Mouse (Mus musculus): ENCODE measurements around the gene Tns1. TPM values are rescaled to one million over a fixed set of nuclear protein-coding genes. Genes with fewer than 3 reads are reported as not detected.

The Tns1 gene
- polyA plus RNA-seq, 1 experiment, result 6.5 TPM

DNA sequence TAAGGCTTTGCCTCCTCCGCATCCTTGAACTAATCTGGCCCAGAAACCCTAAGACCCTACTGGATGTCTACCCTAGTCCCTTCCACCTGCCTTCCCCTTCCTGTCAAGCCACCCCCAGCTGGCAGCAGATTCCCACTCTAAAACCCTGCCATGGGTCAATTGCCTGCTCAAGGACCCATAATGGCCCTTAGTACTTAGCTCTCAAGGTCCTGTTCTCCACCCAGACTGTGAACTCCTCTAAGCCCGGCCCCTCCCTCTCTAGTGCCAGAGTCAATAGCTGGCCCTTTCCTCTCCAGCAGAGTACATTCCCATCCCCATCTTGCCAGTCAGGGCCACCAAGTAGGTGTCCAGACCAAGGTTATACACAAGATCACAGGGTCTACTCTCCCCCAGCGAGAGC lies 115.3 kb downstream of the Tns1 start:
- no peaks in the 10 kb centered on the region for H3K9me3 ChIP-seq (replicated peaks; ENCODE audit: control insufficient read depth, insufficient read depth, low read length, poor library complexity, severe bottlenecking)
- H3K9ac ChIP-seq (ENCODE audit: low read depth, poor library complexity, severe bottlenecking), result no peak overlapping the region
- no peaks in the 10 kb centered on the region for H3K36me3 ChIP-seq (ENCODE audit: control insufficient read depth, insufficient read depth, low read length, poor library complexity, severe bottlenecking)
- H3K4me3 ChIP-seq (ENCODE audit: low read depth, low read length), result no peak overlapping the region
- no peaks in the 10 kb centered on the region for H3K27me3 ChIP-seq (ENCODE audit: control insufficient read depth, insufficient read depth, low read length, poor library complexity, severe bottlenecking)
- H3K27ac ChIP-seq (ENCODE audit: insufficient read depth, low read length), result no peak overlapping the region
- no peaks in the 10 kb centered on the region for H3K4me1 ChIP-seq (ENCODE audit: control insufficient read depth, insufficient read depth, low read length)
- no peak for TF ChIP-seq POLR2A (IDR thresholded peaks at IDR 0.05; ENCODE audit: insufficient read depth, low read length)
- no peak for TF ChIP-seq CTCF (IDR thresholded peaks at IDR 0.05; ENCODE audit: low read depth, low read length)
- TF ChIP-seq EP300 (IDR thresholded peaks at IDR 0.05; ENCODE audit: insufficient read depth, low read depth, low read length), result no peak

DNA sequence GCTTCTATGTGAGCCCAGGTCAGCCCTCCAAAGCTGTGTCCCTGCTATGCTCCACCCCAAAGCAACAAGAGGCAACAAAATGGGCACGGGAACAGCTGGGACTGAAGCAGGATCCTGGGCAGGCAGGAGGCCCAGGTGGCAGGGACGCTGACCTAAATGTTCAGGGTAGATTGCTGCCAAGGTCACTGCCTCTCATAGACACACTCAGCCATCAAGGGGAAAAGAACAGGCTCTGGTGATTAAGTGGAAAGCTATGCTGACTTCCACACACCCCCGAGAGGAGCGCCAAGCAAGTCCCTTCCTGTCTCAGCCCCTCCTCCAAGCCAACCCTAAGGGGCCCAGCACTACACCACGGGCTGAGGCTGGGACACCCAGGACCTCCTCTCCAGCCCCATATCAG lies 115.8 kb downstream of the Tns1 start:
- no peaks in the 10 kb centered on the region for H3K36me3 ChIP-seq (ENCODE audit: control insufficient read depth, insufficient read depth, low read length, poor library complexity, severe bottlenecking)
- TF ChIP-seq CTCF (IDR thresholded peaks at IDR 0.05; ENCODE audit: low read depth, low read length) (no peak), POLR2A (IDR thresholded peaks at IDR 0.05; ENCODE audit: insufficient read depth, low read length) (no peak), EP300 (IDR thresholded peaks at IDR 0.05; ENCODE audit: insufficient read depth, low read depth, low read length) (no peak)
- no peaks in the 10 kb centered on the region for H3K27me3 ChIP-seq (ENCODE audit: control insufficient read depth, insufficient read depth, low read length, poor library complexity, severe bottlenecking)
- H3K9me3 ChIP-seq (replicated peaks; ENCODE audit: control insufficient read depth, insufficient read depth, low read length, poor library complexity, severe bottlenecking), result no peaks in the 10 kb centered on the region
- no peaks in the 10 kb centered on the region for H3K4me1 ChIP-seq (ENCODE audit: control insufficient read depth, insufficient read depth, low read length)
- H3K4me3 ChIP-seq (ENCODE audit: low read depth, low read length), result no peak overlapping the region
- H3K9ac ChIP-seq (ENCODE audit: low read depth, poor library complexity, severe bottlenecking), result no peak overlapping the region
- no peak overlapping the region for H3K27ac ChIP-seq (ENCODE audit: insufficient read depth, low read length)

DNA sequence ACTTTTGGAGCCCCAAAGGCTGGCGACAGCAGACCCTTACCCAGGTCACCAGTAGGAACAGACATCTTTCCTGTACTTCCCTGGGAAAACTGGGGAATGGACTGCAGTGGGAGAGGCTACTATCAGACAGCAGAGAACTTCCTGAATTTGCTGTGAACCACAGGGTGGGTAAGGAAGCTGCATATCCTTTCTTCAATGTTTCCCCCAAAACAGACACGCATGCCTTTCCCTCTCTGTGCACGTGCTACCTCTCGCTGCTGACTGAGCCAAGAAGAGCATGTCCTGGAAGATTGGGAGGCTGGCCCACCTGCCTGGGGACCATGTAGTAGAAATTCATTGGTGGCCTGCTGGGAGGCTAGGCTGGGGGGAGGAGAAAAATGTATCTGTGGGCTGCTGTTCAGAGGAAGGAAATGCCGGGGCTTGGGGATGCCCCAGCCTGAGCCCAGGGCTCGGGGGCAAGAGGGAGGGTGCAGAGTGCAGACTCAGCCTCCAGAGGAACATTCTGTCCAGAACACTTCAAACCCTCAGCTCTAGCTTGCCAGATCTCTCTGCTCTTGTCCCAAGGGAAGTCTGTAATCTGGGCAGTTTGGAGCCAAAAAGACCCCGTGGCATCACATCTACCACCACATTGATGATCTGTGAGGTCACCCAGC lies 116.7 kb downstream of the Tns1 start:
- no peaks in the 10 kb centered on the region for H3K9me3 ChIP-seq (replicated peaks; ENCODE audit: control insufficient read depth, insufficient read depth, low read length, poor library complexity, severe bottlenecking)
- no peaks in the 10 kb centered on the region for H3K27me3 ChIP-seq (ENCODE audit: control insufficient read depth, insufficient read depth, low read length, poor library complexity, severe bottlenecking)
- no peaks in the 10 kb centered on the region for H3K4me1 ChIP-seq (ENCODE audit: control insufficient read depth, insufficient read depth, low read length)
- no peak overlapping the region for H3K9ac ChIP-seq (ENCODE audit: low read depth, poor library complexity, severe bottlenecking)
- H3K27ac ChIP-seq (ENCODE audit: insufficient read depth, low read length), result no peak overlapping the region
- no peaks in the 10 kb centered on the region for H3K36me3 ChIP-seq (ENCODE audit: control insufficient read depth, insufficient read depth, low read length, poor library complexity, severe bottlenecking)
- no peak overlapping the region for H3K4me3 ChIP-seq (ENCODE audit: low read depth, low read length)
- TF ChIP-seq POLR2A (IDR thresholded peaks at IDR 0.05; ENCODE audit: insufficient read depth, low read length) (no peak), CTCF (IDR thresholded peaks at IDR 0.05; ENCODE audit: low read depth, low read length) (no peak), EP300 (IDR thresholded peaks at IDR 0.05; ENCODE audit: insufficient read depth, low read depth, low read length) (no peak)

DNA sequence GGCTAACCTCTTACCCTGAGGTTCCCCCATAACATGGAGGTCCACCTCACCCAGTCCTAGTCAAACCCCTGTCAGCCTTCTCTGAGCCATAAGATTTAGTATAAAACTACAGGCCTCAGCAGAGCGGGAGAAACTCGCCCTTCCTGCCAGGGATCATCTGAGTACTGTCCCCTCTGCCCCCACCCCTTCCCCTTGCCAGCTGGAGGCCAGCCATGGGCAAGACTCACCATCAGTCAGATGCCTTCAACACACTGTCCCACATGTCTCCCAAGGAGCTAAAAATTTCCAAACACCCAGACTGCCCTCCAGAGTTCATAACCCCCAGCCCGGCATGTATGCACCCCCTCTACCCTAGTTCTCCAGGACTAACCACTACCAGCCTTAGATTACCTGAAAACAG lies 119.2 kb downstream of the Tns1 start:
- Histone ChIP-seq H3K9me3 (replicated peaks; ENCODE audit: control insufficient read depth, insufficient read depth, low read length, poor library complexity, severe bottlenecking) (no peaks in the 10 kb centered on the region), H3K27ac (ENCODE audit: insufficient read depth, low read length) (no peak overlapping the region), H3K36me3 (ENCODE audit: control insufficient read depth, insufficient read depth, low read length, poor library complexity, severe bottlenecking) (no peaks in the 10 kb centered on the region), H3K9ac (ENCODE audit: low read depth, poor library complexity, severe bottlenecking) (no peak overlapping the region), H3K4me1 (ENCODE audit: control insufficient read depth, insufficient read depth, low read length) (no peaks in the 10 kb centered on the region), H3K4me3 (ENCODE audit: low read depth, low read length) (no peak overlapping the region), H3K27me3 (ENCODE audit: control insufficient read depth, insufficient read depth, low read length, poor library complexity, severe bottlenecking) (no peaks in the 10 kb centered on the region)
- TF ChIP-seq EP300 (IDR thresholded peaks at IDR 0.05; ENCODE audit: insufficient read depth, low read depth, low read length), result no peak
- no peak for TF ChIP-seq CTCF (IDR thresholded peaks at IDR 0.05; ENCODE audit: low read depth, low read length)
- no peak for TF ChIP-seq POLR2A (IDR thresholded peaks at IDR 0.05; ENCODE audit: insufficient read depth, low read length)

DNA sequence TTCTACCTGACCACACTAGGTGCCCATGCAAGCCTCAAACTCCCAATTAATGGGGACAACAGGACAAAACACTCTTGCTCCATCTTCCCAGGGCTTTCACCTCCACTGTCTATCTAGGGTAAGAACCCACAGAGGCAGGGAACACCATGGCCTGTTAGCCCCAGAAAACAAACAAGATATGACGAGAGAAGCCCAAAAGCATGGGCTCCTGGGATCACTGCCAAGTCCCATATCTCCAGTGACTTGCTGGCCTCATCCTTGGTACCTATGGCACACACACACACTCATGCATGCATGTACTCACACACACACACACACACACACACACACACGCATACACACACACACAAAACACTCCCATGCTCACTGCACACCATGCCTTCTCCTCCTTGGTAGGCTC lies 120.5 kb downstream of the Tns1 start:
- TF ChIP-seq POLR2A (IDR thresholded peaks at IDR 0.05; ENCODE audit: insufficient read depth, low read length) (no peak), CTCF (IDR thresholded peaks at IDR 0.05; ENCODE audit: low read depth, low read length) (no peak), EP300 (IDR thresholded peaks at IDR 0.05; ENCODE audit: insufficient read depth, low read depth, low read length) (no peak)
- H3K27ac ChIP-seq (ENCODE audit: insufficient read depth, low read length), result no peak overlapping the region
- no peak overlapping the region for H3K4me3 ChIP-seq (ENCODE audit: low read depth, low read length)
- no peaks in the 10 kb centered on the region for H3K27me3 ChIP-seq (ENCODE audit: control insufficient read depth, insufficient read depth, low read length, poor library complexity, severe bottlenecking)
- no peaks in the 10 kb centered on the region for H3K4me1 ChIP-seq (ENCODE audit: control insufficient read depth, insufficient read depth, low read length)
- no peaks in the 10 kb centered on the region for H3K36me3 ChIP-seq (ENCODE audit: control insufficient read depth, insufficient read depth, low read length, poor library complexity, severe bottlenecking)
- no peak overlapping the region for H3K9ac ChIP-seq (ENCODE audit: low read depth, poor library complexity, severe bottlenecking)
- H3K9me3 ChIP-seq (replicated peaks; ENCODE audit: control insufficient read depth, insufficient read depth, low read length, poor library complexity, severe bottlenecking), result no peaks in the 10 kb centered on the region

DNA sequence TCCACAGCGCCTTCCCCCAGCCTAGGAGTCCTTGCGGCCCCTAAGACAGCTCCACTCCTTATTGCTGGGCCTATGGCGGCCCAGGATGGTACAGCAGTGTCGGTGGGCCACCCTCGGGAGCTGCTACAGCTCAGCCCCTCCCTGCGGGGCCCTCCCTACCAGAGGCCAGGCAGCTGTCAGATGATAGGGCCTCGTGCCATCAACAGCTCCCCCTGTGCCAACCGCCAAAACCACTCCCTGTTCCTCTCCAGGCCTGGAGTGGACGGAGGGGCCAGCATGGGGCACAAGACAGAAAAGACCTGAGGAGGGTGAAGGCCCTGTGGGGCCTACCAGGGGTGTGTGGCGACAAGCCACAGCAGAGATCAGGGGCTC lies 122.8 kb downstream of the Tns1 start:
- Histone ChIP-seq H3K36me3 (ENCODE audit: control insufficient read depth, insufficient read depth, low read length, poor library complexity, severe bottlenecking) (no peaks in the 10 kb centered on the region), H3K4me1 (ENCODE audit: control insufficient read depth, insufficient read depth, low read length) (no peaks in the 10 kb centered on the region), H3K4me3 (ENCODE audit: low read depth, low read length) (no peak overlapping the region), H3K9me3 (replicated peaks; ENCODE audit: control insufficient read depth, insufficient read depth, low read length, poor library complexity, severe bottlenecking) (no peaks in the 10 kb centered on the region), H3K27me3 (ENCODE audit: control insufficient read depth, insufficient read depth, low read length, poor library complexity, severe bottlenecking) (no peaks in the 10 kb centered on the region), H3K27ac (ENCODE audit: insufficient read depth, low read length) (no peak overlapping the region), H3K9ac (ENCODE audit: low read depth, poor library complexity, severe bottlenecking) (no peak overlapping the region)
- TF ChIP-seq EP300 (IDR thresholded peaks at IDR 0.05; ENCODE audit: insufficient read depth, low read depth, low read length) (no peak), POLR2A (IDR thresholded peaks at IDR 0.05; ENCODE audit: insufficient read depth, low read length) (no peak), CTCF (IDR thresholded peaks at IDR 0.05; ENCODE audit: low read depth, low read length) (no peak)

All from ES-Bruce4 (cell line).